Mouse (Mus musculus) gastrocnemius, adult 18-20 months (tissue): Measurements from ENCODE around the gene Ttpal. TPM values are rescaled to one million over a fixed set of nuclear protein-coding genes. Genes with fewer than 3 reads are reported as not detected.
A peak's percentile ranks its signal among the peaks of the same experiment; 100 is the strongest.
"Not testable (repeated sequence)": the region's sequence is repeated elsewhere in the genome, so short reads cannot be mapped to it uniquely, and the experiment has no call there.

Experiments
- DNase-seq: peaks from one replicate; pipeline ENCODE4 v3.0.0; 2021; ENCODE audit warnings: low spot score
- total RNA-seq, 2 experiments: library from RNA; stranded (reverse); gene quantifications; 2 replicates each; pipeline ENCODE4 v1.2.3; 2021

Ttpal gene
- total RNA-seq, 2 experiments from 2014 or later: 4.2 to 4.9 TPM

GRCm38 (mm10) chr2:163621401-163621800, 19.3 kb downstream of the Ttpal start:
- DNase-seq: not testable (repeated sequence)

GRCm38 (mm10) chr2:163631223-163631622, 29.1 kb downstream of the Ttpal start:
- no peak for DNase-seq

GRCm38 (mm10) chr2:163631715-163632114, 29.6 kb downstream of the Ttpal start:
- no peak for DNase-seq

GRCm38 (mm10) chr2:163634211-163634610, 32.1 kb downstream of the Ttpal start:
- no peak for DNase-seq

GRCm38 (mm10) chr2:163636057-163636456, 33.9 kb downstream of the Ttpal start:
- DNase-seq: no peak

GRCm38 (mm10) chr2:163637655-163638266, 35.6 kb downstream of the Ttpal start:
- no peak for DNase-seq

- no peak for DNase-seq
These were observed 38.4 kb downstream of the Ttpal start for GRCm38 (mm10) chr2:163640493-163640892.

- no peak for DNase-seq
These were observed 39.6 kb downstream of the Ttpal start for GRCm38 (mm10) chr2:163641681-163642080.

- peak; percentile 59 for DNase-seq
These were observed 40.8 kb downstream of the Ttpal start for GRCm38 (mm10) chr2:163642685-163643575.

- DNase-seq: no peak
These were observed 41.5 kb downstream of the Ttpal start for GRCm38 (mm10) chr2:163643576-163643971.

GRCm38 (mm10) chr2:163644047-163644446, 41.9 kb downstream of the Ttpal start:
- DNase-seq: no peak

- DNase-seq: peak; percentile 100
These were observed 42.7 kb downstream of the Ttpal start, which contains the start of gene Serinc3 for GRCm38 (mm10) chr2:163644575-163645385. Serinc3 (minus strand) TSS chr2:163645131.

- no peak for DNase-seq
These were observed 43.8 kb downstream of the Ttpal start for GRCm38 (mm10) chr2:163645700-163646460.

GRCm38 (mm10) chr2:163646461-163647080, 44.5 kb downstream of the Ttpal start:
- DNase-seq: no peak

GRCm38 (mm10) chr2:163655699-163656098, 53.6 kb downstream of the Ttpal start:
- DNase-seq: not testable (repeated sequence)

GRCm38 (mm10) chr2:163657486-163657885, 55.4 kb downstream of the Ttpal start:
- no peak for DNase-seq

- DNase-seq: peak; percentile 82
These were observed 56.1 kb downstream of the Ttpal start, which contains the start of gene Pkig for GRCm38 (mm10) chr2:163657975-163658886. Pkig (plus strand) TSS chr2:163658386.

- peak; percentile 34 for DNase-seq
These were observed 56.8 kb downstream of the Ttpal start for GRCm38 (mm10) chr2:163658941-163659340.

- no peak for DNase-seq
These were observed 57.3 kb downstream of the Ttpal start for GRCm38 (mm10) chr2:163659431-163659830.
